Mouse (Mus musculus) frontal cortex, postnatal 36 days (tissue): ENCODE data around the gene Kank4.
"Not testable (repeated sequence)": the region's sequence is repeated elsewhere in the genome, so short reads cannot be mapped to it uniquely, and the experiment has no call there.

Source experiments
- DNase-seq, 2 experiments: peaks; one replicate each; pipeline ENCODE4 v3.0.0; 2022; ENCODE audit warnings: low spot score in 2 of 2

The Kank4 gene

GRCm38 (mm10) chr4:98817184-98817911, at the start of gene Kank4:
Gene Kank4, minus strand, starts transcription at chr4:98817537.
- DNase-seq = peak in 1 of 2 experiments; percentile 3

- peak; percentile 24 to 49 for DNase-seq
Measured at GRCm38 (mm10) chr4:98865386-98866237, 48.3 kb upstream of the Kank4 start.

- no peak for DNase-seq
Measured at GRCm38 (mm10) chr4:98864546-98864945, 47.2 kb upstream of the Kank4 start.

- DNase-seq = no peak
Measured at GRCm38 (mm10) chr4:98864094-98864493, 46.8 kb upstream of the Kank4 start.

- no peak for DNase-seq
Measured at GRCm38 (mm10) chr4:98863451-98863850, 46.1 kb upstream of the Kank4 start.

GRCm38 (mm10) chr4:98858151-98858855, 41.0 kb upstream of the Kank4 start:
- DNase-seq = peak in 1 of 2 experiments; percentile 9

- no peak for DNase-seq
Measured at GRCm38 (mm10) chr4:98857037-98857648, 39.8 kb upstream of the Kank4 start.

GRCm38 (mm10) chr4:98853926-98854325, 36.6 kb upstream of the Kank4 start:
- DNase-seq = no peak

- not testable (repeated sequence) for DNase-seq
Measured at GRCm38 (mm10) chr4:98850485-98850884, 33.1 kb upstream of the Kank4 start.

- peak in 1 of 2 experiments; percentile 6 for DNase-seq
Measured at GRCm38 (mm10) chr4:98847120-98847885, 30.0 kb upstream of the Kank4 start.

GRCm38 (mm10) chr4:98846396-98846795, 29.1 kb upstream of the Kank4 start:
- no peak for DNase-seq

- no peak for DNase-seq
Measured at GRCm38 (mm10) chr4:98845687-98846125, 28.4 kb upstream of the Kank4 start.

GRCm38 (mm10) chr4:98845201-98845600, 27.9 kb upstream of the Kank4 start:
- DNase-seq = no peak

GRCm38 (mm10) chr4:98843906-98844597, 26.7 kb upstream of the Kank4 start:
- DNase-seq = no peak

GRCm38 (mm10) chr4:98841251-98841650, 23.9 kb upstream of the Kank4 start:
- DNase-seq = not testable (repeated sequence)

GRCm38 (mm10) chr4:98840526-98840925, 23.2 kb upstream of the Kank4 start:
- DNase-seq = no peak

GRCm38 (mm10) chr4:98838913-98839312, 21.6 kb upstream of the Kank4 start:
- DNase-seq = no peak

GRCm38 (mm10) chr4:98837715-98838505, 20.6 kb upstream of the Kank4 start:
- DNase-seq = no peak

- DNase-seq = no peak
Measured at GRCm38 (mm10) chr4:98836519-98836918, 19.2 kb upstream of the Kank4 start.
